Mouse (Mus musculus) urinary bladder, adult 2 months (tissue): Measurements from ENCODE around the gene Tnfrsf9. TPM values are rescaled to one million over a fixed set of nuclear protein-coding genes. Genes with fewer than 3 reads are reported as not detected.
"Not testable (repeated sequence)": the region's sequence is repeated elsewhere in the genome, so short reads cannot be mapped to it uniquely, and the experiment has no call there.

Experiments used
- DNase-seq: peaks from one replicate; pipeline ENCODE4 v3.0.0; 2022; ENCODE audit warnings: low spot score
- polyA plus RNA-seq: library from polyadenylated mRNA; depleted of rRNA; stranded (reverse); fragments of >200 nt; gene quantifications from 2 replicates; pipeline ENCODE4 v1.2.3, GENCODE M21; 2012

The Tnfrsf9 gene
- polyA plus RNA-seq, 1 experiment: 1.3 TPM

GRCm38 (mm10) chr4:150894718-150895501 is 19.5 kb upstream of the Tnfrsf9 start:
- no peak for DNase-seq

DNA sequence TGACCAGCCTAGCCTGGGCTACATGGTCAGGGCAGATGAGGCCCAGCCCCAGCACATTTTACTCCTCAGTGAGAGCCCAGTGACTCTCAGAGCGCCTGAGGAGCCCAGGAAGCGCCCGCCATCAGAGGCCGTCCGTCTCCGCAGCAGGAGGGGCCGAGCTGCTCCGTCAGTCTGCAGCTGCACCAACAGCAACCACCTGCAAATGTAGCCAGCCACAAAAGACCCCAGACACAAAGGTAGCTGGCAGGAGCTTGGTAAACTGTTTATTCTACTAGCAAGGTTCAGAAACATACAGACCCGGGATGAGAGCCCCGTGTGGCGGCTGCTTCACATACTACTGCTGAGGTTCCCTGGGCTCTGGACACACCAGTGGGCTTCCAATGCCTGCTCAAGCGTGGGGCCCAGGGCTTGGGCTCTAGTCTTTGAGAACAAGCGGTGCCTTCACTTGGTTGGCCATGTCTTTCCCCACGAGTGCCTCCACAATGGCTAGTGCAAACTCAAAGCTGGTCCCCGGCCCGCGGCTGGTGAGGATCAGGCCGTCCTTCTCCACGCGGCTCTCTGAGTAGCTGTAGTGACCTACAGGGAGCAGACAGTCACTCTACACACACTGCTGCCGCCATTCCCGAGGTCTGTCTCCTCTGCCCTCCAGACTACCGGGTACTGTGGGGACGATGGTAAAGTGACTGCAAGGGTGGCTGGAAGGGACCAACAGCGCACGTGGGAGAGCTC is 17.3 kb upstream of the Tnfrsf9 start:
- DNase-seq: no peak

GRCm38 (mm10) chr4:150898716-150899365 is 15.5 kb upstream of the Tnfrsf9 start:
- DNase-seq: peak; percentile 62

DNA sequence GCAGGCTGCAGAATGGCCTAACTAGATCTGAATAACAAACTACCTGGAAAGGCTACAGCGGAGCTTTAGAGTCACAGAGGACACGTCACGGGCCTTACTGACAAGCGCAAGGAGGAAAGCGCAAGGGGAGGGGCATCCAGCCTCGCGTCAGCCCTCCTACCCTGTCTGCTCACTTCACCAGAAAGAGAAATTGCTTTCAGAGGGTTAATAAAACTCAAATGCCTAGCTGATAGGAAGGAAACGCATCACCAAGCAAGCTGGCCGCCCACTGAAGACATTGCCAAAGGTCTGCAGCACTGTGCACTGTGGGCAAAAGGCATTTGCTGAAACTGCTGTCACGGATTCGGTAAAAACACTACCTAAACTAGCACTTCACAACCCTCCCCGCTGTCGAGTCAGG is 13.9 kb upstream of the Tnfrsf9 start:
- no peak for DNase-seq

DNA sequence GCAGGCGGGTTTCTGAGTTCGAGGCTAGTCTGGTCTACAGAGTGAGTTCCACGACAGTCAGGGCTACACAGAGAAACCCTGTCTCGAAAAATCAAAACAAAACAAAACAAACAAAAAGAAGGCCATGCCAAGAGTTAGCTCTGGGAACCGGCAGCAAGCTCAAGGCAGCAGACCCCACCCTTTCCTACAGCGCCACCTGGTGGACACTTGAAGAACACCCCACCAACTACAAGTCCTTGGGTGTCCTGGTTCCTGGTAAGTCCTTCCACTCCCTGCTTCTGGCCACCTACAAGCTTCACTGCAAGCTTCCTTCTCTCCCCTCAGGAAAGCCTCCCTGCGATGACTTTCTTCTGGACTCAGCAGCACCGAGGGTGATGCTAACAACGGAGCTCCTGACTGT is 12.7 kb upstream of the Tnfrsf9 start:
- peak; percentile 55 for DNase-seq

- DNase-seq: no peak
Measured at GRCm38 (mm10) chr4:150902062-150902461, 12.3 kb upstream of the Tnfrsf9 start.

DNA sequence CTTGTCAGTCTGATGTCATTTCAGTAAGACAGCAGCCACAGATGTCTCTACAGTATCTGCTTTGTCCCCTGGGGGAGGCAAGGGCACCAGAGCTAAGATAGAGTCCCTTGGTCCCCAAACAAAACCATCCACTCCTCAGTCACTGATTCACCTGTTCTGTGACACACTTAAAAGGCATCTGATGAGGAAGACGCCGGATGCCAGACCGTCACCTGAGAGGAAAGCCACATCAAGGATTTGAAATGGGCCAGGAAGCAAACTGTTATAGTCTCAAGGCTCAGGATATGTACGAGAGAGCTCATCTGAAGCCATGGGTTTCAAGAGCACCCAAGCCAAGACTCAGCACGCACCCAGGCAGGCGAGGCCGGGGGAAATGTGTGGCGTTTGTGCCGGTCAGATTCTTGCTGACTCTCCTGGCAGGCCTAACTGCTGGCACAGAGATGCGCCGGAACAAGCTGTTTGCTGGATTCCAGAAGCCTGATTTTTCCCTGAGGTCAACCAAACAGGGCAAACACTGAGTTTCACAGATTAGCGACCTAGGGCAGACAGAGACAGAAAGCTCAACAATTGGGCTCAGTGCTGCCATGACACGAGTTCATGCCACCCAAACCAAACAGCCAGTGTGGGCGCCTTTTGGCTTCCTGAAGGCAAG is 11.1 kb upstream of the Tnfrsf9 start:
- DNase-seq: no peak

DNA sequence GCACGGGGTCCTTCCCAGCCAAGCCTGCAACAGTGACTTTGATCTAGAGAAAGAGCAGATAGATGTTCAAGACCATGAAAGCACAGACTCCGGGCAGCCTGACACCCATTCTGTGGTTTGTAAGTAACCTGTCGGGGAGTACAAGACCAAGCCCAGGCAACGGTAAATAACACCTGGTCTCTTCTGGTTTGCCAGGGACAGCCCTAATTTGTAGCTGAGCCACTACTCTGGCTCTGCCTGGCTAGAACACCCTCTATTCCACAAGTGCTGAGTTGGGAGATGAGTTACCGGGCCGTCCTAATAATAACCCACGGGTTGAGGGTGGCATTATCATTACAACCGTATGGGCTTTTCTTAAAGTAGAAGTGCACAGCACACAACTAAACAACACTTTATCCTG is 7.3 kb upstream of the Tnfrsf9 start:
- DNase-seq: no peak

GRCm38 (mm10) chr4:150908512-150908911 is 5.8 kb upstream of the Tnfrsf9 start:
- not testable (repeated sequence) for DNase-seq

- DNase-seq: peak; percentile 100
Measured at GRCm38 (mm10) chr4:150909451-150910156, 4.8 kb upstream of the Tnfrsf9 start.

GRCm38 (mm10) chr4:150910164-150910951 is 4.0 kb upstream of the Tnfrsf9 start:
- no peak for DNase-seq

- DNase-seq: no peak
Measured at GRCm38 (mm10) chr4:150913743-150914142, 619 bp upstream of the Tnfrsf9 start.

- DNase-seq: no peak
Measured at GRCm38 (mm10) chr4:150915181-150915906, 982 bp downstream of the Tnfrsf9 start.

DNA sequence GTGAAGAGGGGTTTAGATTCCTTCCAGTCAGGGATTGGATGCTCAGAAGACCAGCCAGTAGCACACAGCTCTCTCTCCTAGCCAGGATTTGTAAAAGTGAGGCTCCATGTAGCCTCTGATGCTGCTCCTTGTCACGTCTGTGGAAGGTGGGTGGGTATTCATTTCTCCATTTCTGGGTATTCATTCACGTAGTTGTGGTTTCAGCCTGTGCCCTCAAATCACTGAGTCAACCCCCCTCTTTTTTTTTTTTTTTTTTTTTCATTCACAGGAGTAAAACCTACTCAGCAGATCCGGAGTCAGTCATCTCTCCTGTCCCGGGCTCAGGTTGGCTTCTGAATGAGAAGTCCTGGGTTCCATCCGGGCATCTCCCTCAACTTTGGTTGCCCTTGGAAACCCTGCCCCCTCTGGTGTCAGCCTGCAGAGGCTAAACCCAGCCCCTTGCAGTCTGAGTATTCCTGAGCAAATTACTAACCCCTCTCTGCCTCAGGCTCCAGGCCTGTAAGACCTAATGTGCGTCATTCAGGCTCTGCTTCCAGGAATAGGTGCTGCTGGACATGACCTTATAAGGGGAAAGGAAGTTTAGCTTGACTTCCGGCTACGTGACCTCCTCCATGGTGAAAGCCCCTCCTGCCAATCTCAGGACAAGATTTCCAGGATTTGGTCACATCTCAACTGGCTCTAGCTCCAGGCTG is 3.1 kb downstream of the Tnfrsf9 start:
- no peak for DNase-seq

GRCm38 (mm10) chr4:150921206-150921605 is 6.8 kb downstream of the Tnfrsf9 start:
- no peak for DNase-seq

DNA sequence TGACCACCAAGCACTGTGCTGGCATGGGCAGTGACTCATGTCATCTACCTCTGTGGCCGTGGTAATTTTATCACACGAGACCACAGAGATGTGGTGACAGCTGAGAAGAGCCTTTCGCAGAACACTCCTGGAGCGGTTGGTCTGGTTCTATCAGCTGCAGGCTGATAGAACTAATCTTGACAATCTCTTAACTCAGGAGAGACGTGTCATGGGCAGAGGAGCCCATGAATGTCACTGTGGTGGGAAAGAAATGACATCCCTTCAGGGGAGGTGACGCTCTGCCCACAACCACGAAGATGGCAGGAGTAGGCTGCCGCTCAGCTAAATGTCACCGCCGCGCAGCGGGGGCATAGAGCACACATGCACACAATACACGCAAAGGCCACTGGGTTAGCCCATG is 9.9 kb downstream of the Tnfrsf9 start:
- DNase-seq: no peak

DNA sequence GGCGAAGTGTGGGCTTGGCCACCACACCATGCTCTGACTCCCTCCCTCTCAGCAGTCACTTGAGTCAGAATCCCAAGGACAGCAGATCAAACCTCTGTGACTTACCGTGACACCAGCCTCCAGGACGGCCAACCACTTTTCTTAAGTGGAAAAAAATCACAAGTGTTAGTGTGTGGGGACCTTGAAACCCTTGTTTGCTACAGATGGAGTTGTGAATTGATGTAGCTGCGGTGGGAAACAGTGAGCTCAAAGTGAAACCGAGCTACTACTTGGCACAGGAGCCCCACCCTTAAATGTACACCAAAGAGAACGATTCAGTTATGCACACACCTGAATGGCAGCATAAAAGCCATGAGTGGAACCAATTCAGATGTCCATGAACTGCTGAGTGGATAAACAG is 10.6 kb downstream of the Tnfrsf9 start:
- no peak for DNase-seq

- no peak for DNase-seq
Measured at GRCm38 (mm10) chr4:150925923-150926322, 11.6 kb downstream of the Tnfrsf9 start.

- no peak for DNase-seq
Measured at GRCm38 (mm10) chr4:150926924-150927705, 12.8 kb downstream of the Tnfrsf9 start.
